Comparison of ENCODE assay signal across 33 mouse cellular contexts in genomic region chr1:161771293-161771692, GRCm38 (mm10). TPM values are rescaled to one million over a fixed set of nuclear protein-coding genes. Genes with fewer than 3 reads are reported as not detected.
"Had no signal": no experiment of that assay in that cellular context is flagged by ENCODE, and none has a peak within 500 bp of the region (broad histone marks: within the 10 kb centered on the region; RNA-seq: fewer than 3 reads in every experiment).

No protein-coding gene starts in this region.

- H3K36me3 ChIP-seq: heart, embryonic 10.5 days; heart, embryonic 12.5 days; hindbrain, embryonic 10.5 days; hindbrain, embryonic 12.5 days; intestine, embryonic 15.5 days; limb, embryonic 10.5 days; limb, embryonic 12.5 days had no signal

- H3K4me1 ChIP-seq: heart, embryonic 10.5 days; hindbrain, embryonic 10.5 days; hindbrain, embryonic 12.5 days; intestine, embryonic 15.5 days; limb, embryonic 10.5 days; limb, embryonic 12.5 days had no signal

- H3K27ac ChIP-seq: gastrocnemius, adult 2 months; heart, adult 2 months; heart, embryonic 10.5 days; hindbrain, embryonic 10.5 days; hindbrain, embryonic 12.5 days; hindbrain, embryonic 14.5 days; intestine, embryonic 15.5 days; layer of hippocampus, adult 2 months; left cerebral cortex, adult 2 months; limb, embryonic 10.5 days; limb, embryonic 12.5 days had no signal

- DNase-seq: gastrocnemius, adult 2 months; gastrocnemius, postnatal 14 days; gastrocnemius, postnatal 36 days; heart, adult 11 months; heart, adult 2 months; heart, postnatal 10 days; heart, postnatal 4 days; kidney, adult 18-20 months; kidney, adult 8-10 months; kidney, postnatal 10 days; kidney, postnatal 25 days; kidney, postnatal 4 days; layer of hippocampus, adult 9-11 months; lung, adult 2 months had no signal

- H3K9ac ChIP-seq: heart, embryonic 12.5 days; hindbrain, embryonic 12.5 days; hindbrain, embryonic 14.5 days; intestine, embryonic 15.5 days; limb, embryonic 12.5 days had no signal

- H3K4me2 ChIP-seq: heart, embryonic 12.5 days; hindbrain, embryonic 12.5 days; hindbrain, embryonic 14.5 days; intestine, embryonic 15.5 days; limb, embryonic 12.5 days had no signal

- H3K4me3 ChIP-seq: gastrocnemius, adult 2 months; heart, adult 2 months; heart, embryonic 10.5 days; heart, embryonic 12.5 days; hindbrain, embryonic 10.5 days; hindbrain, embryonic 12.5 days; intestine, embryonic 15.5 days; layer of hippocampus, adult 2 months; left cerebral cortex, adult 2 months; limb, embryonic 10.5 days; limb, embryonic 12.5 days had no signal

- H3K27me3 ChIP-seq: heart, embryonic 12.5 days; hindbrain, embryonic 12.5 days; intestine, embryonic 15.5 days; limb, embryonic 12.5 days had no signal

- ATAC-seq: hindbrain, embryonic 16.5 days; inflammation-experienced regulatory T-cells, adult 6 months; intestine, embryonic 15.5 days; intestine, postnatal 0 days had no signal

- H3K9me3 ChIP-seq: heart, embryonic 10.5 days; heart, embryonic 12.5 days; hindbrain, embryonic 10.5 days; hindbrain, embryonic 12.5 days; intestine, embryonic 15.5 days; limb, embryonic 10.5 days; limb, embryonic 12.5 days had no signal

RNA-seq across cellular contexts. Expression of gene Fasl, which starts 17.0 kb away (rescaled TPM):
- total RNA-seq: gastrocnemius, adult 2 months; gastrocnemius, postnatal 14 days; gastrocnemius, postnatal 36 days; heart, adult 2 months; heart, postnatal 10 days; heart, postnatal 25 days; heart, postnatal 4 days; left cerebral cortex, postnatal 14 days; left cerebral cortex, postnatal 36 days had no signal
- polyA plus RNA-seq: heart, embryonic 10.5 days; heart, embryonic 12.5 days; heart, embryonic 14.5 days; hindbrain, embryonic 10.5 days; hindbrain, embryonic 14.5 days; intestine, embryonic 15.5 days; intestine, postnatal 0 days; kidney, embryonic 14.5 days; kidney, embryonic 16.5 days; limb, embryonic 10.5 days; limb, embryonic 12.5 days had no signal
